Mouse (Mus musculus): ENCODE data around the gene Kcnip4. TPM values are rescaled to one million over a fixed set of nuclear protein-coding genes. Genes with fewer than 3 reads are reported as not detected.

Gene Kcnip4
- polyA plus RNA-seq, 1 experiment from 2014 or later, result 4.5 TPM

- no peak overlapping the region for H3K9ac ChIP-seq (ENCODE audit: low read length)
- H3K36me3 ChIP-seq (ENCODE audit: control insufficient read depth, insufficient read depth, low read length), result no peaks in the 10 kb centered on the region
- ATAC-seq (replicated peaks; ENCODE audit: low FRiP score, low TSS enrichment, low read depth), result no peak
- DNase-seq (ENCODE audit: low spot score), result no peak
- H3K27ac ChIP-seq (ENCODE audit: low read depth), result no peak overlapping the region
- H3K4me1 ChIP-seq (replicated peaks; ENCODE audit: control insufficient read depth, insufficient read depth, low read length), result no peaks in the 10 kb centered on the region
- no peaks in the 10 kb centered on the region for H3K9me3 ChIP-seq (ENCODE audit: control insufficient read depth, low read length)
- 55% methylated on average over 1 of the region's 1 CpGs for WGBS
- H3K27me3 ChIP-seq (replicated peaks; ENCODE audit: control insufficient read depth, insufficient read depth, low read length), result no peaks in the 10 kb centered on the region
- H3K4me2 ChIP-seq (ENCODE audit: low read length), result no peak overlapping the region
- H3K4me3 ChIP-seq (ENCODE audit: low read depth, low read length), result no peak overlapping the region
Measured at GRCm38 (mm10) chr5:48511357-48511756, 1013.4 kb downstream of the Kcnip4 start.

DNA sequence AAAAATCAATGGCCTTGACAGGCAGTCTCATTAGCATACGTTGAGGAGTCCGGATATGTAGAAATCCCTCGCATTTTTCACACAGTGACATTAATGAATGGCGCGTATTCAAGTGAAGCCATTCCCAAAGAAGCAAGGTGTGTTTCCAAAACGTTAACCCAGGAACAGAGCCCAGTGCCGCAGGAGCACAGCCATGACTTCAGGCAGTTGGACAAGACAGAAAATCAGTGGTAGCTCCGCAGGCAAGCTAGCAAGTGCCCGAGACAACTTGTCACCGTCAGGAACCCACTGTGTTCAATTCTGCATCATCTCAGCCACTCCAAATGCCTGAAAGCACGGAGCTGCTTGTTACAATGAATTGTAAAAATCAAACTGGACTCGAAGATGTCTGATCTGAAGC is 1014.5 kb downstream of the Kcnip4 start:
- Histone ChIP-seq H3K9me3 (ENCODE audit: control insufficient read depth, low read length) (no peaks in the 10 kb centered on the region), H3K4me2 (ENCODE audit: low read length) (no peak overlapping the region), H3K9ac (ENCODE audit: low read length) (no peak overlapping the region), H3K36me3 (ENCODE audit: control insufficient read depth, insufficient read depth, low read length) (no peaks in the 10 kb centered on the region), H3K4me3 (ENCODE audit: low read depth, low read length) (no peak overlapping the region), H3K27me3 (replicated peaks; ENCODE audit: control insufficient read depth, insufficient read depth, low read length) (no peaks in the 10 kb centered on the region), H3K27ac (ENCODE audit: low read depth) (no peak overlapping the region), H3K4me1 (replicated peaks; ENCODE audit: control insufficient read depth, insufficient read depth, low read length) (no peaks in the 10 kb centered on the region)
- DNase-seq (ENCODE audit: low spot score), result no peak
- no peak for ATAC-seq (replicated peaks; ENCODE audit: low FRiP score, low TSS enrichment, low read depth)
- WGBS, result 77% methylated on average over 12 of the region's 12 CpGs

DNA sequence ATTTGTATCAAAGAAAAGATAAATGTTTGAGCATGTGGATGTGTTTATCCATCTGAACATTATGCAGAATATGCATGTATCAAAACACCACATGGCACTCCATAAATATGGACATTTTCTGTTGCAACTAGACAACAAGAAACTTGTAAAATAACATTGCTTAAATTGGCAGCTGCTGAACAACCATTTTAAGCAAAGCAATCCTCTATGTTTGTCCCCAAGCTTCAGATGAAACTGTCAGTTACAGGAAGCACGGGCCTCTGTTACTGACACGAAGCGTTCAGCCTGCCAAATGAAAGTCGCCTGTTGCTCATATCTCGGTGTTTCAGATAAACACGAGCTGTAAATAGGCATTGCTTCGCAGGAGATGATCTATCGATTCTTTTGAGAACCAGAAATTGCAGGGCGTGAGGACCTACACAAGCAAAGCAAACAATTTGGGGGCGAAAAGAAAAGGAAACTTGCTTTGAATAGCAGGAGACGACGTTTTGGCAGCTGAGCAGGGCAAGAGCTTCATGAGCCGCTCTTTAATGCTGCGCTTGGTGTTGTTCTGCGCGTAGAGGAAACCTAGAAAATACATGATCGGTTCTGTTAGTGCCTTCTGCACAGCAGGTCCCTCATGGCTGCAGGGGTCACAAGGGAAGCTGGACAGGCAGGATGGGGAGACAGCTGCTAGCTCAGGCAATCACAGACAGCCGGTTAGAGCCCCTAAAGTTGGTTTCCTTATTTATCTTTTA is 1015.3 kb downstream of the Kcnip4 start:
- no peaks in the 10 kb centered on the region for H3K9me3 ChIP-seq (ENCODE audit: control insufficient read depth, low read length)
- H3K27me3 ChIP-seq (replicated peaks; ENCODE audit: control insufficient read depth, insufficient read depth, low read length), result no peaks in the 10 kb centered on the region
- H3K27ac ChIP-seq (ENCODE audit: low read depth), result no peak overlapping the region
- ATAC-seq (replicated peaks; ENCODE audit: low FRiP score, low TSS enrichment, low read depth) (no peak), DNase-seq (ENCODE audit: low spot score) (no peak)
- no peaks in the 10 kb centered on the region for H3K4me1 ChIP-seq (replicated peaks; ENCODE audit: control insufficient read depth, insufficient read depth, low read length)
- no peak overlapping the region for H3K4me3 ChIP-seq (ENCODE audit: low read depth, low read length)
- 63% methylated on average over 18 of the region's 18 CpGs for WGBS
- no peak overlapping the region for H3K4me2 ChIP-seq (ENCODE audit: low read length)
- H3K9ac ChIP-seq (ENCODE audit: low read length), result no peak overlapping the region
- H3K36me3 ChIP-seq (ENCODE audit: control insufficient read depth, insufficient read depth, low read length), result no peaks in the 10 kb centered on the region

DNA sequence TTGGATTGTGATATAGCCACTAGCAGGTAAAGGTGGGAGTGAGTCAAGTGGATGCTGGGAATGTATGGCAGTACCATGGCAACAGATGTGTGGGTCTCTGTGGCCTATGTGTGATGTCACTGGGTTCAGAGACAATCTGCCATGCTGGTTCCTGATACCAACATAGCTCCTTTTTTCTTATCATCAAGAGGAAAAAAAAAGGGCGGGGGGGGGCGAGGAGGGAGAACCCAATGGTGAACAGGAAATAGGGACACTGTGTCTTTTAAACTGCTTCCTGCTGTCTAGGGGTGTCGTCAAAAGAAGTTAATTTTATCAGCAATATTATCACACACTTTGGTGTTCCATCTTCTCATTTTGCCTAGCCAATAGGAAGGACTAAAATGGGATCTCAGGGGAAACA is 1021.6 kb downstream of the Kcnip4 start:
- Histone ChIP-seq H3K36me3 (ENCODE audit: control insufficient read depth, insufficient read depth, low read length) (no peaks in the 10 kb centered on the region), H3K9ac (ENCODE audit: low read length) (no peak overlapping the region), H3K27me3 (replicated peaks; ENCODE audit: control insufficient read depth, insufficient read depth, low read length) (no peaks in the 10 kb centered on the region), H3K4me3 (ENCODE audit: low read depth, low read length) (no peak overlapping the region), H3K27ac (ENCODE audit: low read depth) (no peak overlapping the region), H3K9me3 (ENCODE audit: control insufficient read depth, low read length) (no peaks in the 10 kb centered on the region), H3K4me2 (ENCODE audit: low read length) (no peak overlapping the region), H3K4me1 (replicated peaks; ENCODE audit: control insufficient read depth, insufficient read depth, low read length) (no peaks in the 10 kb centered on the region)
- no peak for ATAC-seq (replicated peaks; ENCODE audit: low FRiP score, low TSS enrichment, low read depth)
- no peak for DNase-seq (ENCODE audit: low spot score)
- WGBS, result 78% methylated on average over 3 of the region's 3 CpGs

- Histone ChIP-seq H3K4me3 (ENCODE audit: low read depth, low read length) (no peak overlapping the region), H3K4me1 (replicated peaks; ENCODE audit: control insufficient read depth, insufficient read depth, low read length) (no peaks in the 10 kb centered on the region), H3K27me3 (replicated peaks; ENCODE audit: control insufficient read depth, insufficient read depth, low read length) (no peaks in the 10 kb centered on the region), H3K9me3 (ENCODE audit: control insufficient read depth, low read length) (no peaks in the 10 kb centered on the region), H3K27ac (ENCODE audit: low read depth) (no peak overlapping the region), H3K4me2 (ENCODE audit: low read length) (no peak overlapping the region), H3K9ac (ENCODE audit: low read length) (no peak overlapping the region), H3K36me3 (ENCODE audit: control insufficient read depth, insufficient read depth, low read length) (no peaks in the 10 kb centered on the region)
- no peak for ATAC-seq (replicated peaks; ENCODE audit: low FRiP score, low TSS enrichment, low read depth)
- no peak for DNase-seq (ENCODE audit: low spot score)
Measured at GRCm38 (mm10) chr5:48502442-48502841, 1022.3 kb downstream of the Kcnip4 start.

DNA sequence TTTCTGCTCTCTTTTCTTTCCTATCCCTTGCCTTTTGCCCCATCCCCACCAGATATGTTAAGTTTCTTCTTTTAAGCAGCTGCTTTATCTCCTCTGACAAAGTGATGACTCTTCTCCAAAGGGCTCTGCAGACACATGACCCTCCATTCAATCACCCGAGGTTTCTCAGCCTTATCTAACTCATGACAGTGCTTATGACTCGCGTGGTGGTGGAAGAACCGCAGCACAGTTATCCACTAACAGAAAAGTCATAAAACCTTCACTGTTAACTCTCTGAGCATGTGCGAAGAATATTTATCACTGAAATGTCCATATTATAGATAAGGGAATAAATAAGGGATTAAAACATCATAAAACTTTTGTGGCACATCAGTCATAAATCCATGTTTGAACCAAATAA is 1024.5 kb downstream of the Kcnip4 start:
- WGBS, result 26% methylated on average over 5 of the region's 5 CpGs
- peak; percentile 55; the same call in 1 of the 2 replicates for ATAC-seq (replicated peaks; ENCODE audit: low FRiP score, low TSS enrichment, low read depth)
- no peaks in the 10 kb centered on the region for H3K4me1 ChIP-seq (replicated peaks; ENCODE audit: control insufficient read depth, insufficient read depth, low read length)
- no peak overlapping the region for H3K9ac ChIP-seq (ENCODE audit: low read length)
- no peak for DNase-seq (ENCODE audit: low spot score)
- no peak overlapping the region for H3K27ac ChIP-seq (ENCODE audit: low read depth)
- H3K36me3 ChIP-seq (ENCODE audit: control insufficient read depth, insufficient read depth, low read length), result no peaks in the 10 kb centered on the region
- H3K4me3 ChIP-seq (ENCODE audit: low read depth, low read length), result no peak overlapping the region
- no peak overlapping the region for H3K4me2 ChIP-seq (ENCODE audit: low read length)
- no peaks in the 10 kb centered on the region for H3K9me3 ChIP-seq (ENCODE audit: control insufficient read depth, low read length)
- no peaks in the 10 kb centered on the region for H3K27me3 ChIP-seq (replicated peaks; ENCODE audit: control insufficient read depth, insufficient read depth, low read length)

GRCm38 (mm10) chr5:48490864-48491477 is 1033.7 kb downstream of the Kcnip4 start:
- no peak overlapping the region for H3K4me2 ChIP-seq (ENCODE audit: low read length)
- no peaks in the 10 kb centered on the region for H3K36me3 ChIP-seq (ENCODE audit: control insufficient read depth, insufficient read depth, low read length)
- H3K4me1 ChIP-seq (replicated peaks; ENCODE audit: control insufficient read depth, insufficient read depth, low read length), result no peaks in the 10 kb centered on the region
- H3K27ac ChIP-seq (ENCODE audit: low read depth), result no peak overlapping the region
- H3K9me3 ChIP-seq (ENCODE audit: control insufficient read depth, low read length), result no peaks in the 10 kb centered on the region
- H3K27me3 ChIP-seq (replicated peaks; ENCODE audit: control insufficient read depth, insufficient read depth, low read length), result no peaks in the 10 kb centered on the region
- WGBS, result 75% methylated on average over 3 of the region's 3 CpGs
- ATAC-seq (replicated peaks; ENCODE audit: low FRiP score, low TSS enrichment, low read depth) (no peak), DNase-seq (ENCODE audit: low spot score) (no peak)
- no peak overlapping the region for H3K4me3 ChIP-seq (ENCODE audit: low read depth, low read length)
- no peak overlapping the region for H3K9ac ChIP-seq (ENCODE audit: low read length)

DNA sequence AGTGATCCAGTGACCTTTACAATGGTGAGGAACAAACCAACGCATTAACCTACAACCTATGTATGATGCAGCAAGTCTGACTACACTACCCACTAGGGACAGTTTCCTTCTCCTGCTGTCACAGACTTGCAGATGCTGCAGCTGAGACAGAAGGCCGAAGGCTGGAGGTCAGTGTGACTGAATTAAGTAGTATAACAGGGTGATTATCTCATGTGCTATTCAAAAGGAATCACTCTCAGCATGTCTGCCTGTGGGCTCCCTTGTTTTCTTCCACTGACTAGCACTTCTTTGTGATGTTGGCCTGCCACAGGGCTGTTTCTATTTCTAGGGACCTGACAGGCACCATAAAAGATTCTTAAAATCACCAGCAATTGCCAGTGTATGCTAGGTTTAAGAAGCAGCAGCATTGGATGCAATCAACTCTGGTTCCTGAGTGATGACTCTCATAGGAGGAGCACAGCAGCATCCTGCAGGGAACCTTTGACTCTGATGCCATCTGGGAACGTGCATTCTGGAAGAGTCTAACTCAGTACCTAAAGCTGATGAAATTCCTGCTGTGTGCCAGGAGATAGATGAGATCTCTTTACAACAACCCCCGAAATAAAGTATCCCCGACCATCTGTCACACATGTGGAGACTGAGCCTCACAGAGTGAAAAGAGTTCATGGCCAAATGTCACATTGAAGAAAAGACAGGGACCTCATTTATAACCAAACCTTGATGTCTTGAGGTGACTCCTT is 1035.0 kb downstream of the Kcnip4 start:
- no peak overlapping the region for H3K9ac ChIP-seq (ENCODE audit: low read length)
- H3K4me2 ChIP-seq (ENCODE audit: low read length), result no peak overlapping the region
- no peak overlapping the region for H3K4me3 ChIP-seq (ENCODE audit: low read depth, low read length)
- no peak overlapping the region for H3K27ac ChIP-seq (ENCODE audit: low read depth)
- no peaks in the 10 kb centered on the region for H3K27me3 ChIP-seq (replicated peaks; ENCODE audit: control insufficient read depth, insufficient read depth, low read length)
- ATAC-seq (replicated peaks; ENCODE audit: low FRiP score, low TSS enrichment, low read depth), result no peak
- no peaks in the 10 kb centered on the region for H3K9me3 ChIP-seq (ENCODE audit: control insufficient read depth, low read length)
- no peak for DNase-seq (ENCODE audit: low spot score)
- 62% methylated on average over 5 of the region's 5 CpGs for WGBS
- H3K4me1 ChIP-seq (replicated peaks; ENCODE audit: control insufficient read depth, insufficient read depth, low read length), result no peaks in the 10 kb centered on the region
- no peaks in the 10 kb centered on the region for H3K36me3 ChIP-seq (ENCODE audit: control insufficient read depth, insufficient read depth, low read length)
